Mouse (Mus musculus): ENCODE results near the gene St8sia4. TPM values are rescaled to one million over a fixed set of nuclear protein-coding genes. Genes with fewer than 3 reads are reported as not detected.
"Not testable (repeated sequence)": the region's sequence is repeated elsewhere in the genome, so short reads cannot be mapped to it uniquely, and the experiment has no call there.

Gene St8sia4
- total and polyA plus RNA-seq, 3 experiments = 0.59 to 2.5 (median 0.89) TPM

DNA sequence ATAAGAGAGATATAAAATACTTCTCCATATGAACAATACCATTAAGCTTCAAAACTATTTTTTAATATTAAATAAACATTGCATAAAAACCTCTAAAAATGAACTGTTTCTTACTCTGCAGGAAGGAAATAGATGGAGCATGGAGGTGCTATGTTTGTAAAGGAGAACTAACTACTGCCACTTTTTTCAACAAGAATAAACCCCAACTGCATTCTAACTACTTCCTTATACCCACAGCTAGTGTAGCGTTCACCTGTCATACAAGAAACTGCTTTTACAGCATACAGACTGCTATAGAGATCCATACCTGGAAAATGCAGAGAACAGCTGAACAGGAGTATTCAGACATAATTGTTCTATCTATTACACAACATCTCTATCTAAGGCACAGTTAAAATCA is 70.5 kb downstream of the St8sia4 start:
- no peak for DNase-seq

DNA sequence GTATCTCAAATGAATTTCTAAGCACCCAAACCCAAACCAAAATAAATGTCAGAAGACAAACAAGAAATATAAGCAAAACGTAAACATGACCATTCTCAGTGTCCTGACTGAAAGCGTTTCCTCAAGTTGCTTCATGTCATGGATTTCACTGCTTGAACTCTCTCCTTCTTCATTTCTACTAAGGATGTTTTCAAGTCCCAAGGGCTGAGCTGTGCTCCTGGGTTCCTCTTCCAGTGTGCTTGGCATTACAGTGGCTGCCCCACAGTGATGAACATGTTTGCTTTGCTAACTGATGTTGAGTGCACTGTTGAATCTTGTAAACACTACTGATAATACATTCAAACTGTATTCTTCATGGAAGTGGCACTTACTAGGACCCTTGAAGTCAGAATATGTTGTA is 76.3 kb downstream of the St8sia4 start:
- no peak for DNase-seq

DNA sequence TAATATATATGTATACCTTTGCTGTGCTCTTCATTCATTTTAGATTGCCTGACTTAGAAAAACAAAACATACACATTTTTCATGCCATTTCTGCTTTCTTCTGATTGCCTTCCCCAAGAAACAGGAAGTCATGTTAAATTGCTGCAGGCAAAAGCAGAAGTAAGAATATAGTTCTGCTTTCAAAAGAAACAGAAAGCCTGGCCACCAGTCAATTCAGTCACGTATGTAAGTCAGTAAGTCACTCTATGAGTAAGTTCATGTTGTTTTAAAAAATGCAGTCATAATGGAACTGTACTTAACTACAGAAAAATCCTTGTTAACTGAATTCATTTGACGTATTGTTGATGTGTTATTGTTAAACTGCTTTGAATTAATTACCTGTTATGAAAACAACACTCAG is 77.3 kb downstream of the St8sia4 start:
- peak; percentile 3 for DNase-seq

DNA sequence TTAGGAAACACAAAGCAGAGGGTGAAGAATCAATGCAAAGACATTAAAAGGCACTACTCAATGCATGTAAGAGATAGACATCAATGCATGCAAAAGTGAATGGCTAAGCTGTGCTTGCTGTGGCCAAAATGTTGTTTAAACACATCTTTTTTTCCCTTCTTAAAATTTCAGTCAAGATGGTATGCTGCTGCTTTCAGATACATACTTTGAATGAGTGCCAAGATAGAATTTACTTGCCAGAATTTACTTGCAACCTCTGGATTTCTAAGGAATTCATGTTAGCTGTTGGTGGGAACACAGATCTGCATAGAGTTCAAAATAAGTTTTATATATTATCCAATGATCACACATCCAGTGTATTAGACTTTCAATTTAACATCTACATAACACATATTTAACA is 77.9 kb downstream of the St8sia4 start:
- no peak for DNase-seq

DNA sequence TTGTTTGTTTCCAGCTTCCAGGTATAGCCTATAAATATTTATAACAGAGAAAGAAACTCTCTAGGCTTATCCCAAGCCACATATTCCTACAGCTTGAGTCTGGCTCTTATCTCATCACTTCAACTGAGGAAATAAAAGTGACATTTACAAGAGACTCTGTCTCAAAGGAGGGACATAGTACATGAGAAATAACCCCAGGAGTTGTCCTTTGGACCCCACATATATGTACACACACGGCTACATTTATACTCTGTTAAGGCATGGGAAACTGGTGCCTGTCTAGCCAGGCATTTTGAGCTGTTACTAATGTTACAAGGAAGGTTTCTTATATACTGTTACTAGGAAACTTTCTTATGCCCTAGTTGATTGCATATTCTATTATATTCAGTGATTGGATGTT is 84.1 kb downstream of the St8sia4 start:
- no peak for DNase-seq

DNA sequence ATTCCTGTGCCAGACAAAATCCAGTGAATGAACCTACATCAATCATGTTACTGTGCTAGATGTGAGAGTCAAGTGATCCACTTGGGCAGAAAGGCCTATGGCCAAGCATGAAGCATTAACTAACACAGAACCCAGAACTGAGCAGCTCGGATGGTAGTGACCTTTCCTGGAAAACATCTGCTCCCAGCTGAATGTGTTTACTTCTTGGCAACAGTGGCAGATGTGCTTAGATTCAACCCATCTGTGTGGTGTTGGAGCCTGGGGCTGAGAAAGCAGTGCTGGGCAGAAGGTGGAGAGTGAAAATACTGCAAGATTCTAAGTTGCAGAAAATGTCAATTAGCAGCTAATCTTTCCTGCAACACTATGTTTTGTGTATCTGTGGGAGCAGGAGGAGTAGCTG is 85.1 kb downstream of the St8sia4 start:
- DNase-seq = no peak

DNA sequence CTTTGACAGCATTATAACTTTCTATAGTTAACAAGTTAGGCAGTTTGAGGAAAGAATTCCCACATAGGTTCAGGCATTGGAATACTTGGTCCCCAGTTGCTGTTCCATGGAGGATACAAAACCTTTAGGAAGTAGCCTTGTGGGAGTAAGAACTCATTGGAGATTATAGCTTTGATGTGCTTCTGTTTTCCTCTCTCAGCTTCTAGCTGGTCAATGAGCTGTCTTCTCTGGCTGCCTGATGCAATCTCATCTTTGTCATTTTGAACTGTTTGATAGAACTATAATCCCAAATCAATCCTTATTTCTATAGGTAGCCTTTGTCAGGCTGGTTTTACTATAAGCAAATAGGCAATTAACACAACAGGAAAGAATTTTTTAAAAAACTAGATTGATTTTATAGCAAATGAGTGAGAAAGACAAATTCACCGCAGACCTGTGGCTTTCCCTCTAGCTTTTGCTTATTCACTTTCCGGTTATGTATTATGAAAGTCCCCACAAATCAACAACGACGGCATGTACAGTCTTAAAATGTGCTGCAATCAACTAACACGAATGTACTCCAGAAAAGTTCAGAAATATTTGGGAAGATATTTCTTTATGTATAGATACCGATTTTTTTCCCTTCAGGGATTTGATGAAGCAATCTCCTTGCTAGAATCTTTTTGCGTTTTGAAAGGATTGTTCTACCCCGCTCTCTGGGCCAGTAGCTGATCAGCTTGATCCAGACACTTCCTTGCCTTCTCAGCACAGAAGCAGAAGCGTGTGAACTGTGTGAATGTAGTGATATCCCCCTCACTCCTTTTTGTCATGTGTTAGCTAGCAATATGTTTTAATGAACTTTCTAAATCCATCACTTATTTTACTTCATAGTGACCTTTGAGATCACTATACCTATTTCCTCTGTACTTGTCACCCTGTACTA is 94.5 kb downstream of the St8sia4 start:
- DNase-seq = no peak

DNA sequence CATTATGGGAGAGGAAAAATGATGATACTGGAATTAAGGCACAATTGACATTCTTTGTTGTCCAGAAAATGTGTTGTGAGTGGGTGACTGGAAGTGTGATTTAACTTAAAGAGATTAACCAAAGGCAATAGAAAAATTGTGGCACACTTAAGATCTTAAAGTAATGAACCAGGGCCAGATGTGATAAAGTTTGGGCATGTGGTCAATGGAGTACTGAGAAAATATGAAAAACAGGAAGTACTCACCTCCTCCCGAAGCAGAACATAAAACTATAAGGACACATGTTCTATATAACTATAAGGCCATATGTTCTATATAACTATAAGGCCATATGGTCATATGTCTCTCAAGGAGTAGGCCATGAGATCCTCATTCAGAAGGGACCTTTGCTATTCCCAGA is 96.3 kb downstream of the St8sia4 start:
- no peak for DNase-seq

DNA sequence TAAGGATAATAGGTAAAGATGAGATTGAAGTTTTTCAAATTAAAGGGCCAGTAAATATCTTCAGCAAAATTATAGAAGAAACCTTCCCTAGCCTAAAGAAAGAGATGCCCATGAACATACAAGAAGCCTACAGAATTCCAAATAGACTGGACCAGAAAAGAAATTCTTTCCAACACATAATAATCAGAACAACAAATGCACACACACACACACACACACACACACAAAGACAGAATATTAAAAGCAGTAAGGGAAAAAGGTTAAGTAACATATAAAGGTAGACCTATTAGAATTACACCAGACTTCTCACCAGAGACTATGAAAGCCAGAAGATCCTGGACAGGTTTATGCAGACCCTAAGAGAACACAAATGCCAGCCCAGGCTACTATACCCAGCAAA is 112.8 kb downstream of the St8sia4 start:
- DNase-seq = not testable (repeated sequence)

DNA sequence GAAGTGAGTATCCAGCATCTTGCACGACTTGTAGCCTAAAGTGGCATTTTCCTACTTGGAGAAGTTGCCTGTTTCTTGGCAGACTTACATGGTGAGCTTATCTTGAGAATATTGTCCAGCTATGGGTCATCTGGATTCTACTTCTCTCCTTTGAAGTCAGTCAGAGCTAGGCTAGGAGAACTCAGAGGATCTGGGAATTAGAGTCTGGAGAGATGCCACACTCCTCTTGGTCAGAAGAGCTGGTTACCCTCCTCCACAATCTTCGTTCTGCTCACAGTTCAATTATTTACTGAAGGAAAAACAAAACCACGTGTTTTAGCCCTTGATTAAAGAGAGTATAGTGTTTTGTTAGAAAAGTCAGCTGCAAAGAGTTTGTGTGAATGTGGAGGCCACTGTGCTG is 125.9 kb downstream of the St8sia4 start:
- no peak for DNase-seq
